Mouse (Mus musculus): Measurements from ENCODE around the gene Gria3. TPM values are rescaled to one million over a fixed set of nuclear protein-coding genes. Genes with fewer than 3 reads are reported as not detected.

The Gria3 gene
- polyA plus RNA-seq, 2 experiments = 5.4 to 10.5 TPM

- no peaks in the 10 kb centered on the region for H3K4me1 ChIP-seq (ENCODE audit: control insufficient read depth, insufficient read depth, low read length)
- H3K4me2 ChIP-seq (replicated peaks; ENCODE audit: low read depth, low read length, severe bottlenecking) = no peak overlapping the region
- no peaks in the 10 kb centered on the region for H3K27me3 ChIP-seq (ENCODE audit: control insufficient read depth, insufficient read depth, low read length)
- ATAC-seq (ENCODE audit: low FRiP score, low read depth) = no peak
- TF ChIP-seq POLR2A (IDR thresholded peaks at IDR 0.05; ENCODE audit: borderline replicate concordance, extremely low read depth, insufficient read depth, insufficient read length) = no peak
- DNase-seq (ENCODE audit: low spot score) = no peak
- no peak overlapping the region for H3K27ac ChIP-seq (replicated peaks; ENCODE audit: low read depth, low read length)
- H3K36me3 ChIP-seq (ENCODE audit: control insufficient read depth, insufficient read depth, low read length) = no peaks in the 10 kb centered on the region
- H3K9ac ChIP-seq (ENCODE audit: low read depth, low read length, severe bottlenecking) = no peak overlapping the region
- H3K4me3 ChIP-seq (replicated peaks; ENCODE audit: low read length) = no peak overlapping the region
- H3K9me3 ChIP-seq (ENCODE audit: control insufficient read depth, low read length) = no peaks in the 10 kb centered on the region
- WGBS = 80% methylated on average over 1 of the region's 1 CpGs
These were observed 206.5 kb downstream of the Gria3 start for GRCm38 (mm10) chrX:41607181-41607580.

DNA sequence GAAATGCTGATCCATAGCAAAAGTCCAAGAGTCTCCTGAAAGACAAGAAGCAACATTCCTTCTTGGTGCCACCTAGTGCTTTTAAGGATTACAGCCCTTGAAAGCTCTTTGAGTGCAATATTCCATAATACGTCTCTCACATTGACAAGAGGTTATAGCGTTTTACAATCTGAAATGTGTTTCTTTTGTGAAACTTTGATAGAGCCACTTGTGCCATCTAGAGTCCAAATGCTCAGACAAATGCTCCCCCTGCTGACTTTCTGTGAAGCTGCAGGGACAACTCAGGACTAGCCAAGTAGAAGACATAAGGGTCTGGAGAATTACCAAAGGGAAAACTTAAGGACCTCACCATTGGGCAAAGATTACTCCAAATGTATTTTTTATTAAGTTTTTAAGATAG, 214.3 kb downstream of the Gria3 start:
- Histone ChIP-seq H3K27ac (replicated peaks; ENCODE audit: low read depth, low read length) (no peak overlapping the region), H3K9me3 (ENCODE audit: control insufficient read depth, low read length) (no peaks in the 10 kb centered on the region), H3K4me3 (replicated peaks; ENCODE audit: low read length) (no peak overlapping the region), H3K4me1 (ENCODE audit: control insufficient read depth, insufficient read depth, low read length) (no peaks in the 10 kb centered on the region), H3K36me3 (ENCODE audit: control insufficient read depth, insufficient read depth, low read length) (no peaks in the 10 kb centered on the region), H3K9ac (ENCODE audit: low read depth, low read length, severe bottlenecking) (no peak overlapping the region), H3K27me3 (ENCODE audit: control insufficient read depth, insufficient read depth, low read length) (no peaks in the 10 kb centered on the region), H3K4me2 (replicated peaks; ENCODE audit: low read depth, low read length, severe bottlenecking) (no peak overlapping the region)
- WGBS = 33% methylated on average over 2 of the region's 2 CpGs
- peak; percentile 7 for DNase-seq (ENCODE audit: low spot score)
- no peak for ATAC-seq (ENCODE audit: low FRiP score, low read depth)
- TF ChIP-seq POLR2A (IDR thresholded peaks at IDR 0.05; ENCODE audit: borderline replicate concordance, extremely low read depth, insufficient read depth, insufficient read length) = no peak

DNA sequence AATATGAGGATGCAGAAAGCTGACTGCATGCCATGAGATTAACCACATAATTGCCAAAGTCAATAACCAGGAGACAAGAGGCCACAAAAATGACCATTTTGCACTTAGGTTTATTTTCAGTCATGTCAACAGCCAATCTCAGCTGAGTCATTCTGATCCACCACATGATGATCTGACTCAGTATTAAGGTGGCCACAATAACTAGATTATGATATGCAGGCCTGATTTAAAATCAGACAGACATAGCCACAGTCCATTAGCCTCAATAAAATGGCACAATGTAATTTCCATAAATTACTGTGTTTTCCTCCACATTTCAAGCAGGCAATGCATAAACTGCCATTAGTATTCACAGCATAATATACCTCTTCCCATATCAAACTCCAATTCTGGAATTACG, 216.3 kb downstream of the Gria3 start:
- no peak overlapping the region for H3K4me2 ChIP-seq (replicated peaks; ENCODE audit: low read depth, low read length, severe bottlenecking)
- no peaks in the 10 kb centered on the region for H3K9me3 ChIP-seq (ENCODE audit: control insufficient read depth, low read length)
- ATAC-seq (ENCODE audit: low FRiP score, low read depth) (no peak), DNase-seq (ENCODE audit: low spot score) (no peak)
- no peak overlapping the region for H3K27ac ChIP-seq (replicated peaks; ENCODE audit: low read depth, low read length)
- 87% methylated on average over 1 of the region's 1 CpGs for WGBS
- no peaks in the 10 kb centered on the region for H3K27me3 ChIP-seq (ENCODE audit: control insufficient read depth, insufficient read depth, low read length)
- H3K36me3 ChIP-seq (ENCODE audit: control insufficient read depth, insufficient read depth, low read length) = no peaks in the 10 kb centered on the region
- no peak overlapping the region for H3K9ac ChIP-seq (ENCODE audit: low read depth, low read length, severe bottlenecking)
- H3K4me3 ChIP-seq (replicated peaks; ENCODE audit: low read length) = no peak overlapping the region
- TF ChIP-seq POLR2A (IDR thresholded peaks at IDR 0.05; ENCODE audit: borderline replicate concordance, extremely low read depth, insufficient read depth, insufficient read length) = no peak
- no peaks in the 10 kb centered on the region for H3K4me1 ChIP-seq (ENCODE audit: control insufficient read depth, insufficient read depth, low read length)

GRCm38 (mm10) chrX:41618396-41618795, 217.7 kb downstream of the Gria3 start:
- WGBS = 82% methylated on average over 2 of the region's 2 CpGs
- no peak overlapping the region for H3K4me3 ChIP-seq (replicated peaks; ENCODE audit: low read length)
- H3K36me3 ChIP-seq (ENCODE audit: control insufficient read depth, insufficient read depth, low read length) = no peaks in the 10 kb centered on the region
- no peaks in the 10 kb centered on the region for H3K9me3 ChIP-seq (ENCODE audit: control insufficient read depth, low read length)
- no peak overlapping the region for H3K27ac ChIP-seq (replicated peaks; ENCODE audit: low read depth, low read length)
- no peak overlapping the region for H3K4me2 ChIP-seq (replicated peaks; ENCODE audit: low read depth, low read length, severe bottlenecking)
- TF ChIP-seq POLR2A (IDR thresholded peaks at IDR 0.05; ENCODE audit: borderline replicate concordance, extremely low read depth, insufficient read depth, insufficient read length) = no peak
- H3K9ac ChIP-seq (ENCODE audit: low read depth, low read length, severe bottlenecking) = no peak overlapping the region
- no peaks in the 10 kb centered on the region for H3K4me1 ChIP-seq (ENCODE audit: control insufficient read depth, insufficient read depth, low read length)
- no peaks in the 10 kb centered on the region for H3K27me3 ChIP-seq (ENCODE audit: control insufficient read depth, insufficient read depth, low read length)
- DNase-seq (ENCODE audit: low spot score) = no peak
- no peak for ATAC-seq (ENCODE audit: low FRiP score, low read depth)

DNA sequence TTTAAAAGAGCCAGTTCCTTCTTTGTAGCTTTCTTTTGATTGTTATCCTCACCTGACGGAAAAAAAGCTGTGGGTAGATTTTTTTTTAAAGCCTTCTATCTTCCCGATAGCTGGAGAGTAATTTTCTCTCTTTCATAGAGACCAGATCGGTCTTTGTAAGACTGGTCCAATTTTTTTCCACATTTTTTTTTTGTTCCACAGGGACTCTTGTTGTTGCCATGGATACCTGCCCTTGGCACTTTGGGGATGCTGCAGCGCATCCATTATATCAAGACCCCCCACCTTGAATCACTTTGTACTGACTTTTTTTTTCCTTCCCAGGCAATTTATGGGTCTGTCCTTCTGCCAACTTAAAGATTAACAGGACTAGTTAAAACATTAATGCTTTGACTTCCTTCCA, 232.9 kb downstream of the Gria3 start:
- Histone ChIP-seq H3K9ac (ENCODE audit: low read depth, low read length, severe bottlenecking) (no peak overlapping the region), H3K27me3 (ENCODE audit: control insufficient read depth, insufficient read depth, low read length) (no peaks in the 10 kb centered on the region), H3K4me1 (ENCODE audit: control insufficient read depth, insufficient read depth, low read length) (no peaks in the 10 kb centered on the region), H3K9me3 (ENCODE audit: control insufficient read depth, low read length) (no peaks in the 10 kb centered on the region), H3K4me3 (replicated peaks; ENCODE audit: low read length) (no peak overlapping the region), H3K27ac (replicated peaks; ENCODE audit: low read depth, low read length) (no peak overlapping the region), H3K36me3 (ENCODE audit: control insufficient read depth, insufficient read depth, low read length) (no peaks in the 10 kb centered on the region), H3K4me2 (replicated peaks; ENCODE audit: low read depth, low read length, severe bottlenecking) (no peak overlapping the region)
- no peak for ATAC-seq (ENCODE audit: low FRiP score, low read depth)
- WGBS = 71% methylated on average over 4 of the region's 4 CpGs
- TF ChIP-seq POLR2A (IDR thresholded peaks at IDR 0.05; ENCODE audit: borderline replicate concordance, extremely low read depth, insufficient read depth, insufficient read length) = no peak
- no peak for DNase-seq (ENCODE audit: low spot score)

- DNase-seq (ENCODE audit: low spot score) (no peak), ATAC-seq (ENCODE audit: low FRiP score, low read depth) (no peak)
- no peak overlapping the region for H3K9ac ChIP-seq (ENCODE audit: low read depth, low read length, severe bottlenecking)
- no peak overlapping the region for H3K27ac ChIP-seq (replicated peaks; ENCODE audit: low read depth, low read length)
- no peak overlapping the region for H3K4me3 ChIP-seq (replicated peaks; ENCODE audit: low read length)
- no peak overlapping the region for H3K4me2 ChIP-seq (replicated peaks; ENCODE audit: low read depth, low read length, severe bottlenecking)
- no peaks in the 10 kb centered on the region for H3K27me3 ChIP-seq (ENCODE audit: control insufficient read depth, insufficient read depth, low read length)
- no peaks in the 10 kb centered on the region for H3K36me3 ChIP-seq (ENCODE audit: control insufficient read depth, insufficient read depth, low read length)
- 50% methylated on average over 2 of the region's 2 CpGs for WGBS
- TF ChIP-seq POLR2A (IDR thresholded peaks at IDR 0.05; ENCODE audit: borderline replicate concordance, extremely low read depth, insufficient read depth, insufficient read length) = no peak
- H3K4me1 ChIP-seq (ENCODE audit: control insufficient read depth, insufficient read depth, low read length) = no peaks in the 10 kb centered on the region
- no peaks in the 10 kb centered on the region for H3K9me3 ChIP-seq (ENCODE audit: control insufficient read depth, low read length)
These were observed 244.3 kb downstream of the Gria3 start for GRCm38 (mm10) chrX:41644954-41645353.
